Mouse (Mus musculus) mature B cell (primary cell): Measurements from ENCODE around the gene AC161166.1.

Experiments
- in situ Hi-C: fragments of 300-500 bp; cut with MboI; formaldehyde crosslinking; loops from 2 replicates; pipeline ENCODE4 v1.14.3; 2019

AC161166.1 gene

DNA sequence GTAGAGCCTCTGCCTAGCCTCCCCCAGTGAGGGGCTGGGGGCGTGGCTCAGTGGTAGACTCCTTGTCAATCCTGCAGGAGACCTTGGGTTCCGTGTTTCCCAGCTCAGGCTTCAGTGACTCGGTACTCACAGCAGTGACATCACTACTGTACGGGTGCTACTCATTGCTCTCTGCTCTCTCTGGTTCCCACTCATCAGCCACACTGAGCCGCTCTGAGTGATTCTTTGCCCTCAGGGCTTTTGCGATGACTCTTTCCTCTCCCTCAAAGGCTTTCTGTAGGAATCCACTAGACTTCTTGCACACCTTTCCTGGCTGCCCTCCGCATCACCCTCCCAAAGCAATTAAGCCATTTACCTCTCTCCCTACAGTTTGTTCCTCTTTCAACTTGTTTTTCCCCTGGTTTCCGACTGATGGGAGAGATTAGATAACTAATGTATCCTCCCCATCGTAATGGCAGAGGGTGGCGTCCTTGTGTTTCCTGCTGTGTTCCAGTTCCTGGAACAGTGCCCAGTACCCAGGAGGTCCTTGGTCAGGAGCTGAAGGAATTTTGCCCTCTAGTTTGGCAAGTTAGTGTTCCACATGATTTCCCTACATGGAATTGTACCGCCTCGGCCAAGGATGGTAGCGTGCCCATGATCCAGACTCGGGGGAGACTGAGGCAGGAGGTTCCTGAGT is 50.7 kb downstream of the AC161166.1 start:
- in situ Hi-C loops: no loop called here
